Mouse (Mus musculus) ES-Bruce4 (cell line): ENCODE results near the gene Mst1.

Source experiments
- CTCF ChIP-seq: IDR thresholded peaks from one replicate; pipeline ENCODE4 v1.8.1; 2011; ENCODE audit warnings: low read depth, low read length
- EP300 ChIP-seq: IDR thresholded peaks from 2 replicates; pipeline ENCODE4 v1.6.1; 2011; ENCODE audit warnings: low read depth, low read length; ENCODE audit not compliant: insufficient read depth

- TF ChIP-seq EP300 (no peak), CTCF (no peak)
Measured at GRCm38 (mm10) chr9:108121170-108121969, 41.1 kb downstream of the Mst1 start.
